ENCODE assay signal across 40 mouse cellular contexts in the genomic region with DNA sequence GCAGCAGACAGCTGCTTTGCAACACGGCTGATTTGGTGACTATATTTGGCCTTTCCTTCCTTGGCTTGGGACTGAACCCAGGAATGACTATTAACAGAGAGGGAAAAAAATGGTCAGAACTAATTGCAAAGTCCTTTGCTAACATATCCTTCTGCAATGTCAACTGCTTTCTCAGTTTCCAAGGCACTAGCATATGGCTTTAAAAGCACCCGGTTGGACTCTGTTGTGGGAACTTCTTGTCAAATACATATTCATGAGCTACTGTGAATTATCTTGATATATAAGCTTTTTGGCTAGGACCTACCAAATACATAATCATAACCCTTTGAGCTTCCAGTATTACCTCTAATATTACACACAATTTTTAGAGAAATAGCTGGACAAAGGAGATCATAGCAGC. TPM values are rescaled to one million over a fixed set of nuclear protein-coding genes. Genes with fewer than 3 reads are reported as not detected.
"Had no signal": no experiment of that assay in that cellular context is flagged by ENCODE, and none has a peak within 500 bp of the region (broad histone marks: within the 10 kb centered on the region; RNA-seq: fewer than 3 reads in every experiment).

No protein-coding gene starts in this region.

- H3K27ac ChIP-seq: heart, embryonic 13.5 days; heart, embryonic 15.5 days; hindbrain, embryonic 10.5 days; hindbrain, embryonic 12.5 days; hindbrain, embryonic 14.5 days; hindbrain, embryonic 15.5 days; hindbrain, postnatal 0 days; intestine, embryonic 15.5 days; kidney, embryonic 15.5 days; kidney, postnatal 0 days; layer of hippocampus, adult 2 months; left cerebral cortex, adult 2 months had no signal

- H3K4me3 ChIP-seq: heart, embryonic 13.5 days; heart, embryonic 15.5 days; hindbrain, embryonic 10.5 days; hindbrain, embryonic 12.5 days; hindbrain, embryonic 15.5 days; intestine, embryonic 15.5 days; kidney, embryonic 15.5 days; layer of hippocampus, adult 2 months; left cerebral cortex, adult 2 months had no signal

- H3K9me3 ChIP-seq: heart, embryonic 13.5 days; heart, embryonic 15.5 days; hindbrain, embryonic 10.5 days; hindbrain, embryonic 12.5 days; hindbrain, embryonic 15.5 days; intestine, embryonic 15.5 days; kidney, embryonic 15.5 days had no signal

- H3K4me2 ChIP-seq: heart, embryonic 13.5 days; heart, embryonic 15.5 days; hindbrain, embryonic 12.5 days; hindbrain, embryonic 14.5 days; hindbrain, embryonic 15.5 days; intestine, embryonic 15.5 days; kidney, embryonic 15.5 days had no signal

- H3K36me3 ChIP-seq: heart, embryonic 13.5 days; heart, embryonic 15.5 days; hindbrain, embryonic 10.5 days; hindbrain, embryonic 12.5 days; hindbrain, embryonic 15.5 days; intestine, embryonic 15.5 days; kidney, embryonic 15.5 days had no signal

- ATAC-seq: hindbrain, embryonic 16.5 days; hindbrain, postnatal 0 days; inflammation-experienced regulatory T-cells, adult 6 months; intestine, embryonic 15.5 days; intestine, embryonic 16.5 days; intestine, postnatal 0 days had no signal

- DNase-seq: heart, postnatal 10 days; heart, postnatal 14 days; heart, postnatal 36 days; heart, postnatal 4 days; kidney, adult 11 months; kidney, adult 18-20 months; kidney, adult 2 months; kidney, adult 8-10 months; kidney, adult 9 months; kidney, postnatal 10 days; kidney, postnatal 14 days; kidney, postnatal 25 days; kidney, postnatal 36 days; kidney, postnatal 4 days; layer of hippocampus, adult 9-11 months; layer of hippocampus, postnatal 36 days had no signal

- H3K27me3 ChIP-seq: heart, embryonic 13.5 days; heart, embryonic 15.5 days; hindbrain, embryonic 12.5 days; hindbrain, embryonic 15.5 days; intestine, embryonic 15.5 days; kidney, embryonic 15.5 days had no signal

- H3K9ac ChIP-seq: heart, embryonic 13.5 days; heart, embryonic 15.5 days; hindbrain, embryonic 12.5 days; hindbrain, embryonic 14.5 days; hindbrain, embryonic 15.5 days; intestine, embryonic 15.5 days; kidney, embryonic 15.5 days had no signal

- H3K4me1 ChIP-seq: heart, embryonic 13.5 days; heart, embryonic 15.5 days; hindbrain, embryonic 10.5 days; hindbrain, embryonic 12.5 days; hindbrain, embryonic 15.5 days; intestine, embryonic 15.5 days; kidney, embryonic 15.5 days had no signal

RNA-seq across cellular contexts. Expression of a gene that starts 37.1 kb away (rescaled TPM):
- polyA plus RNA-seq: heart, embryonic 13.5 days; heart, embryonic 14.5 days; heart, embryonic 15.5 days; heart, embryonic 16.5 days; heart, postnatal 0 days; hindbrain, embryonic 10.5 days; hindbrain, embryonic 11.5 days; hindbrain, embryonic 12.5 days; hindbrain, embryonic 14.5 days; hindbrain, embryonic 15.5 days; hindbrain, embryonic 16.5 days; hindbrain, postnatal 0 days; inflammation-experienced regulatory T-cells, adult 6 months; intestine, embryonic 14.5 days; intestine, embryonic 15.5 days; intestine, embryonic 16.5 days; intestine, postnatal 0 days; kidney, adult 2 months; kidney, embryonic 14.5 days; kidney, embryonic 15.5 days; kidney, embryonic 16.5 days; kidney, postnatal 0 days; large intestine, adult 2 months had no signal
